Mouse (Mus musculus) stomach, embryonic 15.5 days (tissue): ENCODE data around the gene Sphk1. TPM values are rescaled to one million over a fixed set of nuclear protein-coding genes. Genes with fewer than 3 reads are reported as not detected.

ENCODE experiments used
- ATAC-seq: fragments of 200-750 bp; cut with Nextera tagmentation; 2 replicates; pipeline ENCODE4 v1.8.0; 2017; ENCODE audit warnings: low read depth, moderate number of reproducible peaks, moderate TSS enrichment; ENCODE audit not compliant: insufficient read depth, low FRiP score
- H3K27ac ChIP-seq: fragments of 300-500 bp; sonication (generic); 2 replicates; pipeline ENCODE4 v1.5.1; 2015; ENCODE audit warnings: mild to moderate bottlenecking, inconsistent platforms
- H3K27me3 ChIP-seq: fragments of 300-500 bp; sonication (generic); replicated peaks from 2 replicates; pipeline ENCODE4 v1.6.1; 2015; ENCODE audit warnings: inconsistent platforms
- H3K36me3 ChIP-seq: fragments of 300-500 bp; sonication (generic); 2 replicates; pipeline ENCODE4 v1.6.1; 2015; ENCODE audit warnings: inconsistent platforms
- H3K4me1 ChIP-seq: fragments of 300-500 bp; sonication (generic); 2 replicates; pipeline ENCODE4 v1.6.1; 2015; ENCODE audit warnings: inconsistent platforms
- H3K4me2 ChIP-seq: fragments of 300-500 bp; sonication (generic); 2 replicates; pipeline ENCODE4 v1.6.1; 2015; ENCODE audit warnings: mild to moderate bottlenecking, inconsistent platforms
- H3K4me3 ChIP-seq: fragments of 300-500 bp; sonication (generic); replicated peaks from 2 replicates; pipeline ENCODE4 v1.5.1; 2015; ENCODE audit warnings: inconsistent platforms
- H3K9ac ChIP-seq: fragments of 300-500 bp; sonication (generic); 2 replicates; pipeline ENCODE4 v1.6.1; 2015; ENCODE audit warnings: inconsistent platforms
- H3K9me3 ChIP-seq: fragments of 300-500 bp; sonication (generic); 2 replicates; pipeline ENCODE4 v1.6.1; 2016; ENCODE audit warnings: inconsistent platforms
- WGBS: fragments of 180-500 bp; shearing (Covaris S2); methylation state at CpG from one replicate; pipeline ENCODE4 v1.1.7; 2015; 5-methylcytosine and 5-hydroxymethylcytosine counted together
- polyA plus RNA-seq: library from polyadenylated mRNA; unstranded; fragments of >200 nt; fragmentation: Nextera tagmentation; extraction: Ambion mirVana; gene quantifications from 2 replicates; pipeline ENCODE4 v1.2.1, GENCODE M21; 2015

Sphk1 gene
- polyA plus RNA-seq, 1 experiment from 2014 or later, result 15.3 TPM

GRCm38 (mm10) chr11:116532262-116532809, 1.6 kb downstream of the Sphk1 start:
- H3K36me3 ChIP-seq, result no peaks in the 10 kb centered on the region
- H3K4me2 ChIP-seq, result peak overlapping the region; percentile 91
- no peaks in the 10 kb centered on the region for H3K9me3 ChIP-seq
- peak overlapping the region; percentile 46 for H3K27ac ChIP-seq
- no peak; the same call in 1 of the 2 replicates for ATAC-seq
- peaks cover 29% of the 10 kb centered on the region for H3K4me1 ChIP-seq
- under 1% methylated on average over 30 of the region's 30 CpGs for WGBS
- H3K4me3 ChIP-seq, result peak overlapping the region; percentile 59
- peaks cover 10% of the 10 kb centered on the region; the same call in 1 of the 2 replicates for H3K27me3 ChIP-seq
- peak overlapping the region; percentile 14 for H3K9ac ChIP-seq

GRCm38 (mm10) chr11:116532810-116533338, 2.1 kb downstream of the Sphk1 start:
- H3K9ac ChIP-seq, result peak overlapping the region; percentile 14
- peak overlapping the region; percentile 58 for H3K27ac ChIP-seq
- peaks cover 29% of the 10 kb centered on the region for H3K4me1 ChIP-seq
- WGBS, result under 1% methylated on average over 50 of the region's 50 CpGs
- H3K36me3 ChIP-seq, result no peaks in the 10 kb centered on the region
- peak overlapping the region; percentile 59 for H3K4me3 ChIP-seq
- H3K9me3 ChIP-seq, result no peaks in the 10 kb centered on the region
- H3K4me2 ChIP-seq, result peak overlapping the region; percentile 91
- peak; percentile 76 for ATAC-seq
- peaks cover 10% of the 10 kb centered on the region; the same call in 1 of the 2 replicates for H3K27me3 ChIP-seq

GRCm38 (mm10) chr11:116533341-116534153, 2.8 kb downstream of the Sphk1 start:
- Histone ChIP-seq H3K27me3 (peaks cover 10% of the 10 kb centered on the region; the same call in 1 of the 2 replicates), H3K36me3 (peaks cover 3% of the 10 kb centered on the region; the same call in 1 of the 2 replicates), H3K4me2 (peak overlapping the region; percentile 91), H3K4me1 (peaks cover 29% of the 10 kb centered on the region), H3K9ac (peak overlapping the region; percentile 14; the same call in 1 of the 2 replicates), H3K4me3 (peak overlapping the region; percentile 59), H3K27ac (peak overlapping the region; percentile 58), H3K9me3 (no peaks in the 10 kb centered on the region)
- under 1% methylated on average over 63 of the region's 63 CpGs for WGBS
- ATAC-seq, result peak; percentile 69; the same call in 1 of the 2 replicates

GRCm38 (mm10) chr11:116534154-116534865, 3.6 kb downstream of the Sphk1 start:
- Histone ChIP-seq H3K27me3 (peaks cover 10% of the 10 kb centered on the region; the same call in 1 of the 2 replicates), H3K9ac (no peak overlapping the region; the same call in 1 of the 2 replicates), H3K27ac (no peak overlapping the region), H3K9me3 (no peaks in the 10 kb centered on the region), H3K4me2 (peak overlapping the region; percentile 91), H3K36me3 (peaks cover 10% of the 10 kb centered on the region), H3K4me3 (peak overlapping the region; percentile 59), H3K4me1 (peaks cover 29% of the 10 kb centered on the region)
- 18% methylated on average over 20 of the region's 20 CpGs for WGBS
- ATAC-seq, result peak; percentile 71

- 87% methylated on average over 7 of the region's 7 CpGs for whole genome bisulfite sequencing
- no peak for ATAC-seq
- no peak overlapping the region for H3K9ac ChIP-seq
Measured at GRCm38 (mm10) chr11:116536685-116537084, 6.0 kb downstream of the Sphk1 start.

GRCm38 (mm10) chr11:116537388-116537787, 6.7 kb downstream of the Sphk1 start:
- Histone ChIP-seq H3K4me1 (peaks cover 9% of the 10 kb centered on the region), H3K27ac (no peak overlapping the region), H3K9me3 (no peaks in the 10 kb centered on the region), H3K4me3 (no peak overlapping the region), H3K9ac (no peak overlapping the region), H3K4me2 (no peak overlapping the region), H3K27me3 (0 out of 2 replicates have a peak, but pooled peaks cover 6% of the 10 kb centered on the region), H3K36me3 (peaks cover 32% of the 10 kb centered on the region)
- 72% methylated on average over 5 of the region's 5 CpGs for WGBS
- ATAC-seq, result no peak

More at GRCm38 (mm10) chr11:116536685-116537084, 6.0 kb downstream of the Sphk1 start:
- Histone ChIP-seq H3K36me3 (peaks cover 27% of the 10 kb centered on the region), H3K4me3 (no peak overlapping the region), H3K4me1 (peaks cover 16% of the 10 kb centered on the region), H3K27ac (no peak overlapping the region), H3K4me2 (no peak overlapping the region), H3K27me3 (peaks cover 10% of the 10 kb centered on the region; the same call in 1 of the 2 replicates), H3K9me3 (no peaks in the 10 kb centered on the region)

GRCm38 (mm10) chr11:116538142-116538735, 7.5 kb downstream of the Sphk1 start:
- Histone ChIP-seq H3K4me1 (peaks cover 7% of the 10 kb centered on the region; the same call in 1 of the 2 replicates), H3K4me3 (no peak overlapping the region), H3K9me3 (no peaks in the 10 kb centered on the region), H3K36me3 (peaks cover 41% of the 10 kb centered on the region), H3K27ac (no peak overlapping the region), H3K27me3 (0 out of 2 replicates have a peak, but pooled peaks cover 6% of the 10 kb centered on the region), H3K4me2 (no peak overlapping the region), H3K9ac (no peak overlapping the region)
- no peak for ATAC-seq
- WGBS, result 83% methylated on average over 12 of the region's 12 CpGs

GRCm38 (mm10) chr11:116541183-116541582, 10.5 kb downstream of the Sphk1 start:
- no peaks in the 10 kb centered on the region for H3K27me3 ChIP-seq
- H3K4me3 ChIP-seq, result no peak overlapping the region
- H3K4me1 ChIP-seq, result no peaks in the 10 kb centered on the region
- ATAC-seq, result no peak
- no peak overlapping the region for H3K9ac ChIP-seq
- no peak overlapping the region for H3K27ac ChIP-seq
- H3K36me3 ChIP-seq, result peaks cover 68% of the 10 kb centered on the region
- no peak overlapping the region for H3K4me2 ChIP-seq
- H3K9me3 ChIP-seq, result no peaks in the 10 kb centered on the region
- 87% methylated on average over 11 of the region's 11 CpGs for WGBS

- no peaks in the 10 kb centered on the region for H3K9me3 ChIP-seq
- no peak overlapping the region for H3K27ac ChIP-seq
- WGBS, result 82% methylated on average over 4 of the region's 4 CpGs
- no peak overlapping the region for H3K4me2 ChIP-seq
- H3K9ac ChIP-seq, result no peak overlapping the region
- no peaks in the 10 kb centered on the region for H3K4me1 ChIP-seq
- H3K27me3 ChIP-seq, result no peaks in the 10 kb centered on the region
- H3K4me3 ChIP-seq, result no peak overlapping the region
- ATAC-seq, result no peak
- H3K36me3 ChIP-seq, result peaks cover 72% of the 10 kb centered on the region
Measured at GRCm38 (mm10) chr11:116543110-116543509, 12.4 kb downstream of the Sphk1 start.

- Histone ChIP-seq H3K9me3 (no peaks in the 10 kb centered on the region), H3K4me1 (peaks cover 12% of the 10 kb centered on the region), H3K9ac (no peak overlapping the region), H3K27ac (no peak overlapping the region), H3K4me3 (no peak overlapping the region), H3K4me2 (no peak overlapping the region), H3K27me3 (no peaks in the 10 kb centered on the region), H3K36me3 (peaks cover 41% of the 10 kb centered on the region)
- ATAC-seq, result no peak
- 77% methylated on average over 17 of the region's 17 CpGs for WGBS
Measured at GRCm38 (mm10) chr11:116547296-116548060, 16.8 kb downstream of the Sphk1 start.
